Comparison of ENCODE assay signal across 10 mouse cellular contexts in the genomic region with DNA sequence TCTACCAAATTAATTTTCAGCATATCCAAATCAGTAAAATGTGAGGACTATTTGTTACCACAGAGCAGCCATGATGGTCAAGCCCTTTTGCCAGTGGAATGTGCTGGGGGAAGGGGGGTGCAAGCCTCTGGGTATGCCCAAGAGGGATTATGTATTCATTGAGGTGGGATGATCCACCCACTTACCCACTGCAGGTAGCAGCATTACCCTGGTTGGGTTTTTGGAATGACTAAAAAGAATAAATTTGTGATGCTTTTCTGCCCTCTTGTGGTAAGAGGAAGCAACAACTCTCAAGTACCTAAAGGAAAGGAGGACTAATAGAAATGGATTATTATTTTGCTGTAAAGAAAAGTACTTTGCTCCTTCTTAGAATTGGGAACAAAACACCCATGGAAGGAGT.
DNase-seq lines count a peak whose midpoint lies in the region; ATAC-seq and TF ChIP-seq lines count a peak whose summit lies in the region.
"Had no signal": no experiment of that assay in that cellular context is flagged by ENCODE, and none has a peak within 500 bp of the region (broad histone marks: within the 10 kb centered on the region; RNA-seq: fewer than 3 reads in every experiment).

No protein-coding gene starts in this region.

- TF ChIP-seq POLR2A in CH12.LX (IDR thresholded peaks at IDR 0.05; ENCODE audit: low read depth, low read length), result no peak

- no peak for ATAC-seq in kidney, postnatal 0 days (replicated peaks; ENCODE audit: low FRiP score, low read depth)
- no peak for ATAC-seq in kidney, embryonic 14.5 days (ENCODE audit: low FRiP score, low TSS enrichment)

- H3K27me3 ChIP-seq in kidney, postnatal 0 days (ENCODE audit: insufficient read depth, low read length), result no peaks in the 10 kb centered on the region
- no peaks in the 10 kb centered on the region for H3K27me3 ChIP-seq in kidney, embryonic 14.5 days (ENCODE audit: control insufficient read depth, insufficient read depth, low read length)
- peaks cover 12% of the 10 kb centered on the region for H3K27me3 ChIP-seq in CH12.LX (replicated peaks)
- H3K27me3 ChIP-seq: liver, embryonic 13.5 days; neural tube, embryonic 13.5 days had no signal

- no peaks in the 10 kb centered on the region for H3K4me1 ChIP-seq in kidney, postnatal 0 days (replicated peaks; ENCODE audit: insufficient read depth, low read length)
- H3K4me1 ChIP-seq in kidney, embryonic 14.5 days (ENCODE audit: control insufficient read depth, insufficient read depth, low read length), result peaks cover 7% of the 10 kb centered on the region; the same call in 1 of the 2 replicates
- peaks cover 0 to 9% of the 10 kb centered on the region in 2 experiments; a peak in 1 of 4 replicates for H3K4me1 ChIP-seq in CH12.LX (ENCODE audit: control insufficient read depth in 1 of 2, insufficient read depth in 2 of 2)
- H3K4me1 ChIP-seq: liver, embryonic 13.5 days had no signal

- H3K9me3 ChIP-seq in kidney, postnatal 0 days (replicated peaks; ENCODE audit: low read length), result no peaks in the 10 kb centered on the region
- H3K9me3 ChIP-seq in kidney, embryonic 14.5 days (ENCODE audit: control insufficient read depth, low read length), result no peaks in the 10 kb centered on the region
- no peaks in the 10 kb centered on the region for H3K9me3 ChIP-seq in CH12.LX (replicated peaks; ENCODE audit: low read length)
- H3K9me3 ChIP-seq: liver, embryonic 13.5 days; neural tube, embryonic 13.5 days had no signal

- no peaks in the 10 kb centered on the region for H3K79me2 ChIP-seq in CH12.LX (replicated peaks; ENCODE audit: control insufficient read depth, extremely low read depth, insufficient read depth, poor library complexity, severe bottlenecking)

- no peaks in the 10 kb centered on the region for H3K36me3 ChIP-seq in kidney, postnatal 0 days (ENCODE audit: insufficient read depth, low read length)
- H3K36me3 ChIP-seq in kidney, embryonic 14.5 days (ENCODE audit: control insufficient read depth, insufficient read depth, low read length), result no peaks in the 10 kb centered on the region
- no peaks in the 10 kb centered on the region for H3K36me3 ChIP-seq in CH12.LX (replicated peaks in 1 of 2; ENCODE audit: control insufficient read depth in 1 of 2, insufficient read depth in 1 of 2, low read length in 1 of 2)
- H3K36me3 ChIP-seq: liver, embryonic 13.5 days; neural tube, embryonic 13.5 days had no signal

- TF ChIP-seq RAD21 in CH12.LX (IDR thresholded peaks at IDR 0.05; ENCODE audit: low read depth, low read length), result peak; percentile 63

- DNase-seq in kidney, postnatal 0 days (ENCODE audit: low spot score), result peak; percentile 83
- DNase-seq in CH12.LX (ENCODE audit: extremely low read depth) (peak; percentile 38), R1 (ENCODE audit: low read depth, low spot score) (peak; percentile 51)
- peak; percentile 61 for DNase-seq in forelimb bud, embryonic 11.5 days (ENCODE audit: low read depth, low spot score)
- DNase-seq in adrenal gland, postnatal 25 days, result no peak
- DNase-seq in left cerebral cortex, postnatal 36 days (ENCODE audit: low spot score in 2 of 2), result no peak
- no peak for DNase-seq in layer of hippocampus, adult 8-10 months (ENCODE audit: low spot score in 2 of 2)
- DNase-seq: liver, embryonic 13.5 days had no signal

- TF ChIP-seq EP300 in CH12.LX (IDR thresholded peaks at IDR 0.05; ENCODE audit: low read length), result no peak

- no peak overlapping the region for H3K4me3 ChIP-seq in kidney, postnatal 0 days (replicated peaks; ENCODE audit: low read depth, low read length)
- H3K4me3 ChIP-seq in kidney, embryonic 14.5 days (ENCODE audit: low read length), result no peak overlapping the region
- H3K4me3 ChIP-seq in CH12.LX (replicated peaks in 1 of 3; ENCODE audit: low read depth in 2 of 3, low read length in 2 of 3, poor library complexity in 1 of 3), result no peak overlapping the region
- H3K4me3 ChIP-seq: liver, embryonic 13.5 days; neural tube, embryonic 13.5 days had no signal

- H3K27ac ChIP-seq in kidney, postnatal 0 days, result no peak overlapping the region
- H3K27ac ChIP-seq in kidney, embryonic 14.5 days (ENCODE audit: low read depth, low read length), result no peak overlapping the region
- H3K27ac ChIP-seq in CH12.LX (ENCODE audit: insufficient read depth, low read depth), result no peak overlapping the region
- H3K27ac ChIP-seq: liver, embryonic 13.5 days; neural tube, embryonic 13.5 days had no signal

- H3K4me2 ChIP-seq in kidney, postnatal 0 days (ENCODE audit: low read length), result no peak overlapping the region
- no peak overlapping the region for H3K4me2 ChIP-seq in kidney, embryonic 14.5 days (replicated peaks; ENCODE audit: low read depth, low read length)
- no peak overlapping the region for H3K4me2 ChIP-seq in CH12.LX (ENCODE audit: insufficient read depth, low read depth, poor library complexity, severe bottlenecking)
- H3K4me2 ChIP-seq: liver, embryonic 13.5 days; neural tube, embryonic 13.5 days had no signal

- in situ Hi-C loops in CH12.LX (cut with MboI; ENCODE audit: low pct_ligation_motif_present, low pct_unique_long_range_greater_than_20kb, low sequenced_read_pairs), result loop anchor here (10.0 kb wide), 2 partner anchors 332 to 702 kb away; no protein-coding TSS in a partner anchor

- dilution Hi-C loops in CH12.LX (cut with MboI; ENCODE audit: extremely low pct_ligation_motif_present, extremely low pct_unique_long_range_greater_than_20kb, low sequenced_read_pairs), result no loop called here

- no peak overlapping the region for H3K9ac ChIP-seq in kidney, postnatal 0 days (ENCODE audit: low read depth, low read length)
- H3K9ac ChIP-seq in kidney, embryonic 14.5 days (ENCODE audit: low read depth, low read length), result no peak overlapping the region
- no peak overlapping the region for H3K9ac ChIP-seq in CH12.LX (ENCODE audit: insufficient read depth, low read depth)
- H3K9ac ChIP-seq: liver, embryonic 13.5 days; neural tube, embryonic 13.5 days had no signal

- intact Hi-C loops in left cerebral cortex, postnatal 36 days (cut with DNase I), result loop anchor here (10.0 kb wide), 2 partner anchors 242 to 612 kb away; a partner anchor contains a TSS

- TF ChIP-seq CTCF in kidney, postnatal 0 days (IDR thresholded peaks at IDR 0.05; ENCODE audit: low read depth), result peak; percentile 72
- TF ChIP-seq CTCF in CH12.LX (conservative IDR thresholded peaks at IDR 0.05 in 1 of 2, IDR thresholded peaks at IDR 0.05 in 1 of 2; ENCODE audit: low read depth in 2 of 2, low read length in 2 of 2), result peak; percentile 20 to 66; a peak in 3 of 4 replicates

TF ChIP-seq in CH12.LX, 34 proteins besides CTCF, POLR2A, EP300 and RAD21:
- TF ChIP-seq RCOR1 (conservative IDR thresholded peaks at IDR 0.05; ENCODE audit: low read depth, low read length) (no peak), MXI1 (IDR thresholded peaks at IDR 0.05; ENCODE audit: low read depth, low read length) (no peak), SMC3 (IDR thresholded peaks at IDR 0.05; ENCODE audit: low read depth, low read length) (peak; percentile 11)

Comparison
In these comparisons a context has a peak if more than half of its experiments do, and no peak if none do; other contexts are left out.
1. DNase-seq: peak in kidney, postnatal 0 days (single experiment), CH12.LX (single experiment), R1 (single experiment) and forelimb bud, embryonic 11.5 days (single experiment); none in adrenal gland, postnatal 25 days (single experiment), left cerebral cortex, postnatal 36 days (0 of 2) and layer of hippocampus, adult 8-10 months (0 of 2).